Mouse (Mus musculus) embryonic fibroblast, embryonic 13.5 days (primary cell): ENCODE results near the gene Aqp9.

Experiments used
- CTCF ChIP-seq: IDR thresholded peaks from 2 replicates; pipeline ENCODE4 v1.5.1; 2011; ENCODE audit warnings: mild to moderate bottlenecking, control low read depth, low read length, moderate library complexity, borderline replicate concordance; ENCODE audit not compliant: insufficient read depth
- POLR2A ChIP-seq: IDR thresholded peaks from 2 replicates; pipeline ENCODE4 v1.6.1; 2011; ENCODE audit warnings: low read depth, mild to moderate bottlenecking, control low read depth, low read length, moderate library complexity

GRCm38 (mm10) chr9:71135073-71135472 is 33.4 kb downstream of the Aqp9 start:
- TF ChIP-seq POLR2A, result no peak
- no peak for TF ChIP-seq CTCF
